Mouse (Mus musculus): ENCODE results near the gene Agrp.

Gene Agrp

GRCm38 (mm10) chr8:105549506-105549905 is 87.7 kb downstream of the Agrp start:
- DNase-seq (ENCODE audit: low read depth), result no peak

- DNase-seq (ENCODE audit: low read depth), result no peak
Observed at GRCm38 (mm10) chr8:105546384-105547350, 90.5 kb downstream of the Agrp start.

DNA sequence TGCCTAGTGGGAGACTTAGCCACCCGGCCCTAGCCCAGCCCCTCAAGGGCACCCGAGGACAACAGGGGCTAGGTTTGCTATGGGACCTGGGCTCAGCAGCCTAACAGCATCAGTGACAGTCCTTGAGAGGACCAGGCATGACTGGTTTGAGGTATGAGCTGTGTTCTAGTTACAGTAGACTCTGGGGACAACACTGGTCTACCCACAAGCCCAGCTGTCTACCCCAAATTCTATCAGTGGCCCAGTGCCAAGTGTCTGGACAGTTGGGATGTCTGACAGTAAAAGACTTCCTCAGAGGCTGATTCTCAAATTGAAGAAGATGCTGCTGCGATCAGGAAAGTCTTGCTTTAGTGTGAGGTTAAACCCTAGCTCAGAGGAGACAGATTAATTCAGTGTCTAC is 91.9 kb downstream of the Agrp start:
- no peak for DNase-seq (ENCODE audit: low read depth)

DNA sequence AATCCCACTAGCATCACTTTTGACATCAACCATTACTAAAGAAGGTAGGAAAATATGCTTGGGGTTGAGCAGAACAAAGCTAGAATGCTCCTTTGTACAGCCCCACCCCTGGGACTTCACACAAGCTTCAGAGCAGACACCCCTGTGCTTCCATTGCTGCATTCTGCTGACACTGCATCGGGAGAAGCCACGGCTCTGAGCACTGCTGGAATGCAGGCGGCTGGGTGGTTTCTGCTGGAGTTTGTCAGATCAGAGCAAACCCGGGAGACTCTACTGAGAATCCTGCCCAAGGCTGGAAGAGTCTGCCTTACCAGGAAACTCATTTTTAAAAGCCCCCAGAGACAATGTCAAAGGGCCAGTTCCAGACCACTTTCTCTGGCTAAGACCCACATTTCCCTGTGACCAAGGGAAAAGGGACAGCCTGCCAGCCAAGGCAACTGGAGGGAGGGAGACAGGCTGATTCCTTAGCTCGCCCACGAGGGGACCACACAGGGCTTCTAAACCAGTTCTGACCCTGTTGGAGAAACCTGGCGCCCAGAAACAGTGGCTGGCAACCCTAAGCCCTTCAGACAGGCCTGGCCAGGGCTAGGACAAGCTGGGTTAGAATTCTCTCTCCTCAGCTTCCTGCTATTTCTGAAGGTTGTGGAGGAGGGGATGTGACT is 92.5 kb downstream of the Agrp start:
- no peak for DNase-seq (ENCODE audit: low read depth)

DNA sequence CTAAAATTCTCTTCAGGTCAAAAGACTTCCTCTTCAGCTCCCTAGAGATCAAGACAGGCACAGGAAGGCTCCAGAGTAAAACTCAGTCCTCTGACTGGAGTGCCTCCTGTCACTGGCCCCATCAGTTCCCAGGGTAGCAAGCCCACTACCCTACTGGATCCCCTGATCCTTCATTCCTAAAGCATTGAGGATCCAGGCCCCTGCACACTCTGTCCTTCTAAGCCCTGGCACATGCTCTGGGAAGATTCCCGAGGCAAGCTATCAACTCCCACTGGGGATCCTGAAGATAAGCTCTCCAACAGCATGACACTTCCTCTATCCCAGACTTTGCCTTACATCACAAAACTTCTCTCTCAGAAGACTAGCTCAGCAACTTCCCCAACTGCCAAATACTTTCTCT is 93.5 kb downstream of the Agrp start:
- no peak for DNase-seq (ENCODE audit: low read depth)

DNA sequence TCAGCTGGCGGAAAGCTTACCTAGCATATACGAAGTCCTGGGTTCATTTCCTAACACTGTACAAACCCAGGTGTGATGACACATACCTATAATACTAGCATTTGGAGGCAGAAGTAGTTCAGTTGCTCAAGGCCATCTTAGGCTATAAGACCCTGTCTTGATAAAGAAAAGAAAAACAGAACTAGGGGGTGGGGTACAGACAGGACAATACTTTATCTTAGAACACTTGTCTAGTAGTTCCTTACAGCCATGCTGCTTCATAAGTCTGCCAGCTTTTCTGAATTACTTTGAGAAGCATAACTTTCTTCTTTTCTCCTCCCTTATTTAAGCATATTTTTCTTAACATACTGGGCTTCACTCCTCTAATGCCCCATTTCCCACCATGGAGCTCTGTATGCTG is 94.4 kb downstream of the Agrp start:
- DNase-seq (ENCODE audit: low read depth), result no peak

- DNase-seq (ENCODE audit: low read depth), result no peak
Observed at GRCm38 (mm10) chr8:105542032-105542656, 95.0 kb downstream of the Agrp start.

DNA sequence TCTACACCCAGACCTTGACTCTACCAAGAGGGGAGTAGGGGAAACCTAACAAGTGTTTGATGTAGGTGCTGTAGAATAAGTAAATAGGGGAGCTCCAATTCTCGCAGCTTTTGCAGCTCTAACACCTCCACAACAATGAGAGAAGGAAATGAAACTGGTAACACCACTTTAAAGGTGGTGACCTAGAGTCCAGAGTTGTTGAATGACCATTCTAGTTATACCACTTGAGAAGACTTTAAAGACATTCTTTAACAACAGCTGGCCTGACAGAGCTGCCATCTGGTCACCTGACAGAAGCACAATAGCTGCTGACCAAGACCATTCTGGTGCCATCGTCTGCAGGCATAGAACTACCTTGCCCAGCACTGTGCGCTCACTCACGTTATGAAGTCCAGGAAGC is 98.3 kb downstream of the Agrp start:
- DNase-seq (ENCODE audit: low read depth), result no peak

GRCm38 (mm10) chr8:105537011-105537677 is 100.0 kb downstream of the Agrp start:
- no peak for DNase-seq (ENCODE audit: low read depth)

DNA sequence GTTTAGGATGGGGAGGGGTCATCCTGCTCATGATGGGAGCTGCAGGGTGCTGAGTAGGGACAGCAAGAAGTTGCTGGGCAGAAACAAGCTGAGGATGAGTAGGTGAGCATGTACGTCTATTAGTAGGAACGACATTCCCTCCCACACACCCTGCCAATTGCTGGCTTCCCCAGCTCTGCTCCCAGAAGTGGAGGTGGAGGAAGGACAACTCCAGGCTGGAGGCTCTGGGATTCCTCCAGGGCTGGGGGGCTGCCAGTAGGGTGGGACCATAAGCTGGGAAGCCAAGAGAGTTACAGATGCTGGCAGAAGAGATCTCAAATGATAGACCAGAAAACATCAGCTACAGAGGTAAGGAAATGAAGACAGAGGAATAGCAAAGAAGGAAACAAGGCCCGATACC is 100.6 kb downstream of the Agrp start:
- no peak for DNase-seq (ENCODE audit: low read depth)

DNA sequence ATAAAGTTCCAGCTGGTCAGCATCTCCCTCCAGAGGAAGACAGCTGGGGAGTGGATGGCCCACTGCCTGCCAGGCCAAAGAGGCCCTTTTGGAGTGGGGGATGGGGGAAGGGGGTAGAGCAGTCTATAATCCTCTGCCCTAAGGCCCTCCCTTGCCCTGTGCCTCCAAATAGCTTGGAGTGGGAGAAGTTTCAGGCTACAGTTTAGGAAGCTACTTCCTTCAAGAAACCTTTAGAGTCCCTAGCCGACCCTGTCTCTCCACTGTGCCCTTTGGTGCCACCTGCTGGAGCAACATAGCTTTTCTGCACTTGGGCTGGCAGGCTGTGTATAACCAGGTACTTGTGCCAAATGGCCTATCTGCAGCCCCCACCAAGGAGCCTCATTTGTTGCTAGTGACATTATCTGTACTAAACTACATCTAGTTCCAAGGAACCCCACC is 103.3 kb downstream of the Agrp start:
- DNase-seq (ENCODE audit: low read depth), result peak; percentile 76

DNA sequence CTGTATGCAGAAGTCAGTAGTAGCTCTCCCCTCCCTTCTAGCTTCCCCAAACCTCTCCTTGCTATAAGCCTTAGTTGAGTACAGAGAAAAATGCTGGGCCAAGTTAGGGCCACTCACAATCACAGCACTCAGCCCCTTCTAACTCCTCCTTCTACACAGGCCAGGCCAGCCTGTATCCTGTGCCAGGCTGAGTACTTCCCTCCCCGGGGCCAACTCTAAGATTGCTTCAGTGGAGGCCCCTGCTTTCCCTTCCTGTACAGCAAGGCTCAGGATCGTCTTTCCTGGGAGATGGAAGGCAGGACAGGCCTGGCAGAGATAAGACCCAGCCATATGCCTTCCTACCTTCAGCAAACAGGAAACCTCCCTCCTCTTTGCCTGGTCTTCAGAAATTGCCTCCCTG is 103.8 kb downstream of the Agrp start:
- no peak for DNase-seq (ENCODE audit: low read depth)

- DNase-seq (ENCODE audit: low read depth), result peak; percentile 57
Observed at GRCm38 (mm10) chr8:105531774-105532173, 105.4 kb downstream of the Agrp start.

GRCm38 (mm10) chr8:105529271-105529670 is 107.9 kb downstream of the Agrp start:
- no peak for DNase-seq (ENCODE audit: low read depth)

DNA sequence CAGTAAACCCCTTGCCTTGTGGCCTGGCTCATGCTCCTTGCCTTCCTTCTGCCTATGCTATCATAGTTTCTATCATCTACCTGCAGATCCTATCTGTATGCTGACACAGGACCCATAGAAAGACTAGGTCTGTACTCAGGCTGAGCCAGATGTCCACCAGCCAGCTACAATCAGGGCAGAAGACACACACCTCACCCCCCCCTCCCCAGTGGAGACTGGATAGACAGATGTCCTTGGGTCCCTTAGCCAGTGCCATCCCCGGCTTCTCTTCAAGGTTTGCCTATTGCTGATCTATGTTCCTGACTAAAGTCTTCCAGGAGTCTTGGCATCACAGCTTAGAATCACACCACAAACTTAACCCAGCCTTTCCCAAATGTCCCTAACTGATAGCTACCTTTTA is 109.0 kb downstream of the Agrp start:
- DNase-seq (ENCODE audit: low read depth), result no peak

DNA sequence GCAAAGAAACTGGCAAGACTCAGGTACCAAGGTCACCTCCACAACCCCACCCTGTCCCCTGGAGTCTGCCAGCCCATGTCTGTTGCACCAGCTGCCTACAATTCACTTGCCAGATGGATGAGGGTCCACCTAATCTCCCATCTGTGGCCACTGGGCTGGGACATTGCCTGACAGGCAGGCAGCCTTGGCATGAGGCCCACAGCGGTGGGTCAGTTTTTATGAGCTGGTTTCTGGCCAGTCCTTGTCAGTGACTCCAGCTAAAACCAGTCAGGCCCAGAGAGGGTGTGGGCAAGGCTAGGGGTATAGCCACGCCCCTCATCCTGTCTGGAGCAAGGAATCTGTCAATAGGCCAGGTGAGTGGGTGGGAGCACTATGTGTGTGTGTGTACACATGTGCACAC is 110.1 kb downstream of the Agrp start:
- no peak for DNase-seq (ENCODE audit: low read depth)

- DNase-seq (ENCODE audit: low read depth), result no peak
Observed at GRCm38 (mm10) chr8:105522890-105523289, 114.3 kb downstream of the Agrp start.

GRCm38 (mm10) chr8:105521995-105522769 is 115.0 kb downstream of the Agrp start:
- DNase-seq (ENCODE audit: low read depth), result no peak

GRCm38 (mm10) chr8:105521061-105521460 is 116.1 kb downstream of the Agrp start:
- no peak for DNase-seq (ENCODE audit: low read depth)

- no peak for DNase-seq (ENCODE audit: low read depth)
Observed at GRCm38 (mm10) chr8:105520521-105520920, 116.7 kb downstream of the Agrp start.

GRCm38 (mm10) chr8:105519591-105519990 is 117.6 kb downstream of the Agrp start:
- no peak for DNase-seq (ENCODE audit: low read depth)
